Mouse (Mus musculus) forebrain, embryonic 10.5 days (tissue): ENCODE measurements around the gene Vapa. TPM values are rescaled to one million over a fixed set of nuclear protein-coding genes. Genes with fewer than 3 reads are reported as not detected.

ENCODE experiments used
- DNase-seq: peaks from one replicate; pipeline ENCODE4 v3.0.0-alpha.2; 2017; ENCODE audit warnings: low spot score; ENCODE audit errors: extremely low spot score
- H3K27ac ChIP-seq: fragments of 300-500 bp; sonication (generic); 2 replicates; pipeline ENCODE4 v1.5.1; 2016; ENCODE audit warnings: mild to moderate bottlenecking
- H3K27me3 ChIP-seq: fragments of 300-500 bp; sonication (generic); 2 replicates; pipeline ENCODE4 v1.6.1; 2016; ENCODE audit warnings: mild to moderate bottlenecking; ENCODE audit not compliant: poor library complexity, severe bottlenecking
- H3K36me3 ChIP-seq: fragments of 300-500 bp; sonication (generic); replicated peaks from 2 replicates; pipeline ENCODE4 v1.6.1; 2016; ENCODE audit warnings: mild to moderate bottlenecking, moderate library complexity
- H3K4me1 ChIP-seq: fragments of 300-500 bp; sonication (generic); 2 replicates; pipeline ENCODE4 v1.6.1; 2016
- H3K4me3 ChIP-seq: fragments of 300-500 bp; sonication (generic); 2 replicates; pipeline ENCODE4 v1.5.1; 2016; ENCODE audit warnings: mild to moderate bottlenecking, moderate library complexity
- H3K9me3 ChIP-seq: fragments of 300-500 bp; sonication (generic); 2 replicates; pipeline ENCODE4 v1.6.1; 2016; ENCODE audit warnings: mild to moderate bottlenecking, moderate library complexity
- WGBS: fragments of 180-500 bp; shearing (Covaris S2); methylation state at CpG from one replicate; pipeline ENCODE4 v1.1.7; 2016; 5-methylcytosine and 5-hydroxymethylcytosine counted together
- polyA plus RNA-seq: library from polyadenylated mRNA; unstranded; fragments of >200 nt; fragmentation: Nextera tagmentation; extraction: Ambion mirVana; gene quantifications from 2 replicates; pipeline ENCODE4 v1.2.1, GENCODE M21; 2016

The Vapa gene
- polyA plus RNA-seq, 1 experiment from 2014 or later: 159 TPM

DNA sequence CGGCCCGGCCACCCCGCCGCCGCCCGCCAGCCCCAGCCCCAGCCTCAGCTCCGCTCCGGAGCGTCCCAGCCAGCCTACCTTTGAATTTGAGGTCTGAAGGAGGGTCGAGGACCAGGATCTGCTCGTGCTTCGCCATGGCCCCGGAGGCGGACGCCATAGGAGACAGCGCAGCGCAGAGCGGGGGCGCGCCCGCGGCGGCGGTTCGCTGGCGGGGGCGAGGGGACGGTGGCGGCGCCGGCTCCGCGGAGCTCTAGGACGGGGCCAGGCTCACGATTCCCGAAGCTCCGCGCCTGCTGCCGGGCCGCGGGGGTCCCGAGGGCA is 253 bp downstream of the Vapa start:
- DNase-seq: no peak
- Histone ChIP-seq H3K27me3 (no peaks in the 10 kb centered on the region), H3K4me1 (peaks cover 44% of the 10 kb centered on the region), H3K4me3 (peak overlapping the region; percentile 91), H3K36me3 (peaks cover 13% of the 10 kb centered on the region), H3K27ac (peak overlapping the region; percentile 99), H3K9me3 (no peaks in the 10 kb centered on the region)
- WGBS: 0% methylated on average over 40 of the region's 42 CpGs

DNA sequence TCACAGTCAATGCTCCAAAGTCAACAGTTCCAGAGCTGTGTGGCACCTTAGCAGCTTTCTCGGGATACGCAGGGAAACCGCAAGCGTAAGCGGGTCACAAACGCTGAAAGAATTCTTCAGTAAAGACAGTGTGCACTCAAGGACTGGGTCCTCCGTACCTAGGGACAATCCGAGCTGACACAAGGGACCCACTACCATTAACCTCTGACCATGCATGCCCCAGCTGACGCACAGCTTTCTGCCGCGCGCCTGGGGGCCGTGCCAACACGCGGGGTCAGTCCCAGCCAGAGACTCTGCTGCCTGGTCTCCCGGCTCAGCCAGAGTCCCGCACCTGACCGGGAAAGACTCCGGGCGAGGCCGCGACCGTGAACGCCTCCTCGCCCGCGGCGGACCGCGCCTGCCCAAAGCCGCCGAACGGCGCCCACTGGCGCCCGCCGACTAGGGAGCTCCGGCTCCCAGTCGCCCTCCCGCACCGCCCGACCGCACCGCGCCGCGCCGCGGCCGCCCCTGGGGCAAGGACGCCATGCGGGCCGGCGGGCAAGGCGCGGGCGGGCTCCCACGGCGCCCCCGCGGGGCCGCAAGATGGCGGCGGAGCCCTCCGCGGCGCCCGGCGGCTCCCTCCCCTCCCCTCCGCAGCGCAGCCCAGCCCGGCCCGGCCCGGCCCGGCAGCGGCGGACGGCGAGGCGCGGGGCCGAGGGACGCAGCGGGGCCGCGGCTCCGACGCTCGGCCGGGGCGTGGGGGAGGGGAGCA is 789 bp downstream of the Vapa start:
- H3K27me3 ChIP-seq: no peaks in the 10 kb centered on the region
- H3K36me3 ChIP-seq: peaks cover 13% of the 10 kb centered on the region
- peak overlapping the region; percentile 91 for H3K4me3 ChIP-seq
- under 1% methylated on average over 81 of the region's 91 CpGs for WGBS
- DNase-seq: peak; percentile 60
- H3K27ac ChIP-seq: peak overlapping the region; percentile 99
- no peaks in the 10 kb centered on the region for H3K9me3 ChIP-seq
- peaks cover 50% of the 10 kb centered on the region for H3K4me1 ChIP-seq

DNA sequence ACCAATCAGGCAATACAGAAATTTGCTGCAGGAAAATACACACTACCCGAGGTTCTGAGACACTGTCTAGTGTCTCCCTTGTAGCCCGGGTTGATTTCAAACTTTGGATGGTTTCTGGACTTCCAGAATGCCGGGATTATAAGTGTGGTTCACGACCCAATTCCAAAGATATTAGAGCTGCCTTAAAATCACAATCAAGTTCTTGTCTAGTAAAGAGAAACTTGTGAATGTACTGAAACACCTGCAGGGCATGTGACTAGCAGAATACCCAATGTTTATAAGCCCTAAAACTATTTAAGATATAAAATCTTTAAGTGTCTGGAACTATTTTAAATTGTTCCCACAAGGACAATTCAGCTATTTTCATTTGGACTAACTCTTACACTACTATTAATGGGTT is 1.6 kb downstream of the Vapa start:
- WGBS: 15% methylated on average over 4 of the region's 4 CpGs
- H3K4me3 ChIP-seq: peak overlapping the region; percentile 91
- H3K36me3 ChIP-seq: peaks cover 13% of the 10 kb centered on the region
- no peak overlapping the region for H3K27ac ChIP-seq
- H3K27me3 ChIP-seq: no peaks in the 10 kb centered on the region
- H3K9me3 ChIP-seq: no peaks in the 10 kb centered on the region
- DNase-seq: no peak
- peaks cover 54% of the 10 kb centered on the region for H3K4me1 ChIP-seq

DNA sequence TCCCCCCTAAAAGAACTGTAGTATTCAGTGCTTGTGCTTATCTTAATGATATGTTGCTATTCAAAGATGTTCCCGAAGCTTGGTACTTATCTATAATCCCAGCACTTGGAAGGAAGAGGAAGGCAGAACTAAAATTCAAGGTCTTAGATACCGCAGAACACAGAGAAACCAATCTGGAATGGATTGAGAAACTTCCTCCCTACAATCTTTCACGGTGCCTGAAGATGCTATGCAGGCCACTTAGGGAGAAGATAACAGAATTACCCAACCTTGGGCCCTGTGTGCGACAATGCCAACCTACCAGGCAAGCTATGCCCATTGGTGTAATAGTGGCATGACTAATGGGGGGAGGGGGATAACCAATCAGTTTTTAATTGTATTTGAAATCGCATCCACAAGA is 4.6 kb downstream of the Vapa start:
- no peak overlapping the region for H3K27ac ChIP-seq
- no peaks in the 10 kb centered on the region for H3K9me3 ChIP-seq
- no peak overlapping the region for H3K4me3 ChIP-seq
- WGBS: 81% methylated on average over 5 of the region's 5 CpGs
- H3K27me3 ChIP-seq: no peaks in the 10 kb centered on the region
- DNase-seq: no peak
- peaks cover 53% of the 10 kb centered on the region for H3K4me1 ChIP-seq
- H3K36me3 ChIP-seq: peaks cover 13% of the 10 kb centered on the region

DNA sequence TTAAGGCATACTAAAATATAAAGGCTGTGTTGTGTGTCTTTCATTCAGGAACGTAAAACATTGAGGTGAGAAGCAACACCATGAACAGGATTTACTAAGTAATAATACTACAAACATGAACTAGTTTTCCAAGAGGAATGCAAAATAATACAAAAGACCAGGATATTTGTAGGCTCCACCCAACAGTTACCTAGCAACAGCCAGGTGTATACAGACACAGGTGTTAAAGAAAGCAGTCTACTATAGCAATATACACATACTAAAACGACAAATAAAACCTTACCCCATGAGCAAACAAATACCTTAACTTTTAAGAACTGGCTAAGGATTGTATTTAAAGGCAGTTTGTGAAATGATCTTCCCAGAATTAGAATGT is 5.1 kb downstream of the Vapa start:
- H3K27me3 ChIP-seq: no peaks in the 10 kb centered on the region
- H3K4me1 ChIP-seq: peaks cover 53% of the 10 kb centered on the region
- H3K27ac ChIP-seq: no peak overlapping the region
- DNase-seq: no peak
- no peak overlapping the region for H3K4me3 ChIP-seq
- no peaks in the 10 kb centered on the region for H3K9me3 ChIP-seq
- H3K36me3 ChIP-seq: peaks cover 13% of the 10 kb centered on the region
- 88% methylated on average over 2 of the region's 2 CpGs for WGBS

- peaks cover 13% of the 10 kb centered on the region for H3K36me3 ChIP-seq
- no peak for DNase-seq
Observed at GRCm38 (mm10) chr17:65607574-65608311, 5.6 kb downstream of the Vapa start.

GRCm38 (mm10) chr17:65606014-65606413 is 7.3 kb downstream of the Vapa start:
- H3K9me3 ChIP-seq: no peaks in the 10 kb centered on the region
- WGBS: 89% methylated on average over 4 of the region's 4 CpGs
- H3K36me3 ChIP-seq: peaks cover 13% of the 10 kb centered on the region
- H3K27me3 ChIP-seq: no peaks in the 10 kb centered on the region
- no peak overlapping the region for H3K4me3 ChIP-seq
- H3K27ac ChIP-seq: no peak overlapping the region
- H3K4me1 ChIP-seq: peaks cover 43% of the 10 kb centered on the region
- DNase-seq: no peak

More at GRCm38 (mm10) chr17:65607574-65608311, 5.6 kb downstream of the Vapa start:
- Histone ChIP-seq H3K4me1 (peaks cover 53% of the 10 kb centered on the region), H3K27ac (no peak overlapping the region), H3K27me3 (no peaks in the 10 kb centered on the region), H3K9me3 (no peaks in the 10 kb centered on the region), H3K4me3 (no peak overlapping the region)
- WGBS: 52% methylated on average over 7 of the region's 7 CpGs

GRCm38 (mm10) chr17:65604892-65605291 is 8.5 kb downstream of the Vapa start:
- H3K9me3 ChIP-seq: no peaks in the 10 kb centered on the region
- no peak for DNase-seq
- no peak overlapping the region for H3K27ac ChIP-seq
- H3K27me3 ChIP-seq: no peaks in the 10 kb centered on the region
- peaks cover 42% of the 10 kb centered on the region for H3K4me1 ChIP-seq
- peaks cover 13% of the 10 kb centered on the region for H3K36me3 ChIP-seq
- H3K4me3 ChIP-seq: no peak overlapping the region

GRCm38 (mm10) chr17:65604315-65604714 is 9.0 kb downstream of the Vapa start:
- no peaks in the 10 kb centered on the region for H3K27me3 ChIP-seq
- no peaks in the 10 kb centered on the region for H3K9me3 ChIP-seq
- peaks cover 7% of the 10 kb centered on the region for H3K36me3 ChIP-seq
- peaks cover 37% of the 10 kb centered on the region for H3K4me1 ChIP-seq
- no peak for DNase-seq
- H3K27ac ChIP-seq: no peak overlapping the region
- no peak overlapping the region for H3K4me3 ChIP-seq

GRCm38 (mm10) chr17:65597857-65598486 is 15.4 kb downstream of the Vapa start:
- Histone ChIP-seq H3K27me3 (no peaks in the 10 kb centered on the region), H3K9me3 (no peaks in the 10 kb centered on the region), H3K4me3 (no peak overlapping the region), H3K36me3 (peaks cover 12% of the 10 kb centered on the region), H3K27ac (no peak overlapping the region), H3K4me1 (peaks cover 3% of the 10 kb centered on the region; the same call in 1 of the 2 replicates)
- WGBS: 89% methylated on average over 3 of the region's 3 CpGs
- DNase-seq: no peak

DNA sequence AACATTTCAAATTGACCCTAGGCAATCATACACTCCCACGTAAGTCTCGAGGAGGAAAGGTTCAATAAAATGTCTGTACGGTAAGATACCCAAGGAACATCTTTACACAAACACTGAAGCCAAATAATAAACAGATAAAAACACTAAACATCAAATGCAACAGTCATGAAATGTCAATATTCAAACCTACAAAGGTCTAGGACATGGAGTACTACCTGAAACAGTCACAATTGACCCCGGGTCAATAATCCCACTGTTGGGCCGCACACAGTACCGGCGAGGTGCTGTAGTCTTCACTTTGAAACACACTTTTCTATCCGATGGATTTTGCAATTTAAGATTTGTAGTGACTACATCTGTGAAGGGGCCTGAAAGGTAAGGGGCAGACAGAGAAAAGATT is 18.7 kb downstream of the Vapa start:
- Histone ChIP-seq H3K4me3 (no peak overlapping the region), H3K9me3 (no peaks in the 10 kb centered on the region), H3K27ac (no peak overlapping the region), H3K4me1 (no peaks in the 10 kb centered on the region; the same call in 1 of the 2 replicates), H3K27me3 (no peaks in the 10 kb centered on the region), H3K36me3 (peaks cover 44% of the 10 kb centered on the region)
- DNase-seq: no peak
- 95% methylated on average over 8 of the region's 8 CpGs for WGBS

- no peak overlapping the region for H3K27ac ChIP-seq
- no peaks in the 10 kb centered on the region for H3K9me3 ChIP-seq
- H3K36me3 ChIP-seq: peaks cover 67% of the 10 kb centered on the region
- DNase-seq: no peak
- no peaks in the 10 kb centered on the region for H3K4me1 ChIP-seq
- no peaks in the 10 kb centered on the region for H3K27me3 ChIP-seq
- WGBS: 94% methylated on average over 3 of the region's 3 CpGs
- no peak overlapping the region for H3K4me3 ChIP-seq
Observed at GRCm38 (mm10) chr17:65586892-65587291, 26.5 kb downstream of the Vapa start.

- no peak for DNase-seq
- H3K4me3 ChIP-seq: no peak overlapping the region
- WGBS: 97% methylated on average over 5 of the region's 5 CpGs
- peaks cover 52% of the 10 kb centered on the region for H3K36me3 ChIP-seq
- no peak overlapping the region for H3K27ac ChIP-seq
- no peaks in the 10 kb centered on the region for H3K4me1 ChIP-seq
- no peaks in the 10 kb centered on the region for H3K9me3 ChIP-seq
- no peaks in the 10 kb centered on the region for H3K27me3 ChIP-seq
Observed at GRCm38 (mm10) chr17:65581440-65581839, 31.9 kb downstream of the Vapa start.
